Mouse (Mus musculus): ENCODE results near the gene Vrtn. TPM values are rescaled to one million over a fixed set of nuclear protein-coding genes. Genes with fewer than 3 reads are reported as not detected.
A peak's percentile ranks its signal among the peaks of the same experiment; 100 is the strongest.

The Vrtn gene
- polyA plus RNA-seq, 1 experiment from 2014 or later, result not detected

- peaks cover 7% of the 10 kb centered on the region; the same call in 1 of the 2 replicates for H3K27me3 ChIP-seq (ENCODE audit: insufficient read depth, low read length)
- DNase-seq (no peak), ATAC-seq (peak; percentile 56; the same call in 1 of the 2 replicates)
- TF ChIP-seq EP300 (IDR thresholded peaks at IDR 0.05; ENCODE audit: low read depth) (peak; percentile 28; the same call in 1 of the 2 replicates), CTCF (IDR thresholded peaks at IDR 0.05; ENCODE audit: low read depth) (no peak)
- no peak overlapping the region for H3K4me3 ChIP-seq (ENCODE audit: low read depth, low read length)
- no peaks in the 10 kb centered on the region for H3K36me3 ChIP-seq (replicated peaks; ENCODE audit: insufficient read depth, low read length)
- H3K9me3 ChIP-seq (ENCODE audit: low read length), result no peaks in the 10 kb centered on the region
- no peaks in the 10 kb centered on the region for H3K4me1 ChIP-seq (ENCODE audit: insufficient read depth)
- H3K27ac ChIP-seq (ENCODE audit: low read depth), result peak overlapping the region; percentile 29; the same call in 1 of the 2 replicates
- H3K9ac ChIP-seq (replicated peaks), result no peak overlapping the region
- no peak overlapping the region for H3K4me2 ChIP-seq (ENCODE audit: low read depth, low read length)
Observed at GRCm38 (mm10) chr12:84691347-84691746, 50.5 kb downstream of the Vrtn start.

GRCm38 (mm10) chr12:84692141-84692540, 51.3 kb downstream of the Vrtn start:
- no peak for ATAC-seq
- Histone ChIP-seq H3K4me3 (ENCODE audit: low read depth, low read length) (no peak overlapping the region), H3K27ac (ENCODE audit: low read depth) (no peak overlapping the region), H3K9ac (replicated peaks) (no peak overlapping the region), H3K36me3 (replicated peaks; ENCODE audit: insufficient read depth, low read length) (no peaks in the 10 kb centered on the region), H3K9me3 (ENCODE audit: low read length) (no peaks in the 10 kb centered on the region), H3K4me2 (ENCODE audit: low read depth, low read length) (no peak overlapping the region), H3K27me3 (ENCODE audit: insufficient read depth, low read length) (peaks cover 14% of the 10 kb centered on the region), H3K4me1 (ENCODE audit: insufficient read depth) (no peaks in the 10 kb centered on the region)
- 52% methylated on average over 6 of the region's 6 CpGs for WGBS (ENCODE audit: insufficient replicate concordance)
- no peak for DNase-seq
- TF ChIP-seq EP300 (IDR thresholded peaks at IDR 0.05; ENCODE audit: low read depth), result no peak
- TF ChIP-seq CTCF (IDR thresholded peaks at IDR 0.05; ENCODE audit: low read depth), result no peak

GRCm38 (mm10) chr12:84698319-84699081, 57.7 kb downstream of the Vrtn start, which contains the start of gene Syndig1l:
Gene Syndig1l, minus strand, starts transcription at chr12:84698831.
- no peaks in the 10 kb centered on the region for H3K9me3 ChIP-seq (ENCODE audit: low read length)
- WGBS (ENCODE audit: insufficient replicate concordance), result under 1% methylated on average over 49 of the region's 79 CpGs
- peaks cover 7% of the 10 kb centered on the region for H3K4me1 ChIP-seq (ENCODE audit: insufficient read depth)
- H3K9ac ChIP-seq (replicated peaks), result no peak within 1 kb of the TSS
- no peaks in the 10 kb centered on the region for H3K36me3 ChIP-seq (replicated peaks; ENCODE audit: insufficient read depth, low read length)
- ATAC-seq, result peak; percentile 55; the same call in 1 of the 2 replicates
- H3K27ac ChIP-seq (ENCODE audit: low read depth), result no peak within 1 kb of the TSS
- H3K4me3 ChIP-seq (ENCODE audit: low read depth, low read length), result peak within 1 kb of the TSS; percentile 51
- H3K4me2 ChIP-seq (ENCODE audit: low read depth, low read length), result peak within 1 kb of the TSS; percentile 82
- TF ChIP-seq EP300 (IDR thresholded peaks at IDR 0.05; ENCODE audit: low read depth) (no peak), CTCF (IDR thresholded peaks at IDR 0.05; ENCODE audit: low read depth) (no peak)
- peaks cover 42% of the 10 kb centered on the region for H3K27me3 ChIP-seq (ENCODE audit: insufficient read depth, low read length)
- DNase-seq, result peak; percentile 82

Other genes with a start within 250 kb of the Vrtn start
- gene Entpd5, start 232.0 kb upstream of the Vrtn start, polyA plus RNA-seq (2015; fragmentation: Nextera tagmentation; extraction: Ambion mirVana), result 23.5 and 24.8 TPM in 2 replicates
- 0.34 and 0.51 TPM in 2 replicates for gene Bbof1, start 231.9 kb upstream of the Vrtn start, polyA plus RNA-seq (2015; fragmentation: Nextera tagmentation; extraction: Ambion mirVana)
- gene Rnf113a2, start 223.8 kb upstream of the Vrtn start, polyA plus RNA-seq (2015; fragmentation: Nextera tagmentation; extraction: Ambion mirVana), result 13.3 and 13.9 TPM in 2 replicates
- gene Aldh6a1, start 190.0 kb upstream of the Vrtn start, polyA plus RNA-seq (2015; fragmentation: Nextera tagmentation; extraction: Ambion mirVana), result 98.3 and 99.4 TPM in 2 replicates
- gene Lin52, start 189.6 kb upstream of the Vrtn start, polyA plus RNA-seq (2015; fragmentation: Nextera tagmentation; extraction: Ambion mirVana), result 7.8 and 8.1 TPM in 2 replicates
- gene Vsx2, start 71.3 kb upstream of the Vrtn start, polyA plus RNA-seq (2015; fragmentation: Nextera tagmentation; extraction: Ambion mirVana), result not detected in 2 replicates
- gene Abcd4, start 23.6 kb upstream of the Vrtn start, polyA plus RNA-seq (2015; fragmentation: Nextera tagmentation; extraction: Ambion mirVana), result 2.1 and 2.7 TPM in 2 replicates
- gene Syndig1l, start 57.8 kb downstream of the Vrtn start, polyA plus RNA-seq (2015; fragmentation: Nextera tagmentation; extraction: Ambion mirVana), result 0.04 TPM in 1 of 2 replicates, not detected in the other
- gene Npc2, start 132.1 kb downstream of the Vrtn start, polyA plus RNA-seq (2015; fragmentation: Nextera tagmentation; extraction: Ambion mirVana), result 29.7 and 30.0 TPM in 2 replicates
- 97.5 and 99.9 TPM in 2 replicates for gene Isca2, start 132.2 kb downstream of the Vrtn start, polyA plus RNA-seq (2015; fragmentation: Nextera tagmentation; extraction: Ambion mirVana)
- 0.31 and 0.59 TPM in 2 replicates for gene Ltbp2, start 235.5 kb downstream of the Vrtn start, polyA plus RNA-seq (2015; fragmentation: Nextera tagmentation; extraction: Ambion mirVana)